Mouse (Mus musculus) limb, embryonic 11.5 days (tissue): ENCODE measurements around the gene Abhd11. TPM values are rescaled to one million over a fixed set of nuclear protein-coding genes. Genes with fewer than 3 reads are reported as not detected.
"Not testable (repeated sequence)": the region's sequence is repeated elsewhere in the genome, so short reads cannot be mapped to it uniquely, and the experiment has no call there.

ENCODE experiments used
- ATAC-seq: fragments of 200-750 bp; cut with Nextera tagmentation; 2 replicates; pipeline ENCODE4 v1.8.0; 2017; ENCODE audit warnings: low read depth; ENCODE audit not compliant: insufficient number of reproducible peaks, low FRiP score, low TSS enrichment
- DNase-seq: peaks from one replicate; pipeline ENCODE4 v3.0.0-alpha.2; 2015; ENCODE audit warnings: low spot score
- H3K27ac ChIP-seq: fragments of 300-500 bp; sonication (generic); replicated peaks from 2 replicates; pipeline ENCODE4 v1.5.1; 2014; ENCODE audit warnings: low read depth, mild to moderate bottlenecking, low read length
- H3K27me3 ChIP-seq: fragments of 300-500 bp; sonication (generic); 2 replicates; pipeline ENCODE4 v1.6.1; 2014; ENCODE audit warnings: mild to moderate bottlenecking, low read length, mixed read lengths; ENCODE audit not compliant: control insufficient read depth, insufficient read depth
- H3K36me3 ChIP-seq: fragments of 300-500 bp; sonication (generic); 2 replicates; pipeline ENCODE4 v1.6.1; 2014; ENCODE audit warnings: mild to moderate bottlenecking, low read length, moderate library complexity, mixed read lengths; ENCODE audit not compliant: control insufficient read depth, insufficient read depth
- H3K4me1 ChIP-seq: fragments of 300-500 bp; sonication (generic); 2 replicates; pipeline ENCODE4 v1.6.1; 2014; ENCODE audit warnings: low read length, mixed read lengths; ENCODE audit not compliant: control insufficient read depth, insufficient read depth
- H3K4me2 ChIP-seq: fragments of 300-500 bp; sonication (generic); 2 replicates; pipeline ENCODE4 v1.6.1; 2014; ENCODE audit warnings: low read depth, mild to moderate bottlenecking, moderate library complexity; ENCODE audit not compliant: severe bottlenecking
- H3K4me3 ChIP-seq: fragments of 300-500 bp; sonication (generic); 2 replicates; pipeline ENCODE4 v1.5.1; 2014; ENCODE audit warnings: low read depth, low read length
- H3K9ac ChIP-seq: fragments of 300-500 bp; sonication (generic); 2 replicates; pipeline ENCODE4 v1.6.1; 2014; ENCODE audit warnings: mild to moderate bottlenecking, low read length
- H3K9me3 ChIP-seq: fragments of 300-500 bp; sonication (generic); 2 replicates; pipeline ENCODE4 v1.6.1; 2016; ENCODE audit warnings: low read length; ENCODE audit not compliant: control insufficient read depth
- WGBS: fragments of 180-500 bp; shearing (Covaris S2); extraction: QIAGEN DNeasy Blood & Tissue Kit; methylation state at CpG from one replicate; pipeline ENCODE4 v1.1.7; 2014; 5-methylcytosine and 5-hydroxymethylcytosine counted together
- polyA plus RNA-seq: library from polyadenylated mRNA; unstranded; fragments of >200 nt; fragmentation: Nextera tagmentation; extraction: Ambion mirVana; gene quantifications from 2 replicates; pipeline ENCODE4 v1.2.1, GENCODE M21; 2014

Gene Abhd11
- polyA plus RNA-seq, 1 experiment from 2014 or later, result 27.8 TPM

DNA sequence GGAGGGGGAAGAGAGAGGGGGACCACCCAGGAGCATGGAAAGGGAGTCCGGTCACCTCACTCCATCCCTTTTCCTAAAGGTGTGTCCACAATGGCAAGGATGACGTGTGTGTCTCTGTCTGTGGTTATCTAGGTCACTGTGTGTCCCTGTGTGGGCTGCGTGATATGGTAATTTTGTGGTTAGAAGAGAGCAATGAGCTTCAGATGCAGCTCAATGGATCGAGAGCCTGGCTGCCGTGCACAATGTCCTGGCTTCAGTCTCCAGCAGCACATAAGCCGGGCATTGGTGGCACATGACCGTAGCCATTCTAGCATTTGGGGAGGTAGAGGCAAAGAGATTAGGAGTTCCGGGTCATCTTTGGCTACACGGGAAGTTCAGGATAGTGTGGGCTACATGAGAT is 30.6 kb downstream of the Abhd11 start:
- Histone ChIP-seq H3K27ac (no peak overlapping the region), H3K27me3 (no peaks in the 10 kb centered on the region), H3K9ac (no peak overlapping the region), H3K36me3 (no peaks in the 10 kb centered on the region), H3K9me3 (no peaks in the 10 kb centered on the region), H3K4me2 (no peak overlapping the region), H3K4me1 (no peaks in the 10 kb centered on the region), H3K4me3 (no peak overlapping the region)
- 89% methylated on average over 9 of the region's 9 CpGs for WGBS
- no peak for DNase-seq
- no peak for ATAC-seq

DNA sequence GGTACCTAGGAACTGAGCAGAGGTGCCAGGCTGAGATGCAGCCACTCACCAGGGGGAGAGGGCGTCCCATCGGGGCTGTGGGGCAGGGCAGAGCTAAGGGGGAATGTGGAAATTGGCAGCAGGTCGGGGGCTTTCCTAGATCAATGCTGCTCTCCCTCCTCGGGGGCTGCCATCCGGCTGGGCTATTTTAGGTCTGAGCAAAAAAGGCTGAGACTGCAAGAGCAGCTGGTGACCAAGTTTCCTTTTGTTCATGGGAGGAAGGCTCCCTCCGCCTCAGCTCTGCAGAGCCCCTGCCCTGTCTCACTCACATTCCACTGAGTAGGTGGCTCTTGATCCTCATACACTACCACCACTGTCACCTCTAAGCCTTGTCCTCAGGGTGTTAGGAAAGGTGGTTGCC is 31.1 kb downstream of the Abhd11 start:
- ATAC-seq, result no peak
- H3K27ac ChIP-seq, result no peak overlapping the region
- 65% methylated on average over 6 of the region's 6 CpGs for WGBS
- no peak overlapping the region for H3K9ac ChIP-seq
- H3K4me1 ChIP-seq, result no peaks in the 10 kb centered on the region
- no peaks in the 10 kb centered on the region for H3K36me3 ChIP-seq
- no peak overlapping the region for H3K4me2 ChIP-seq
- DNase-seq, result no peak
- H3K9me3 ChIP-seq, result no peaks in the 10 kb centered on the region
- H3K27me3 ChIP-seq, result no peaks in the 10 kb centered on the region
- no peak overlapping the region for H3K4me3 ChIP-seq

DNA sequence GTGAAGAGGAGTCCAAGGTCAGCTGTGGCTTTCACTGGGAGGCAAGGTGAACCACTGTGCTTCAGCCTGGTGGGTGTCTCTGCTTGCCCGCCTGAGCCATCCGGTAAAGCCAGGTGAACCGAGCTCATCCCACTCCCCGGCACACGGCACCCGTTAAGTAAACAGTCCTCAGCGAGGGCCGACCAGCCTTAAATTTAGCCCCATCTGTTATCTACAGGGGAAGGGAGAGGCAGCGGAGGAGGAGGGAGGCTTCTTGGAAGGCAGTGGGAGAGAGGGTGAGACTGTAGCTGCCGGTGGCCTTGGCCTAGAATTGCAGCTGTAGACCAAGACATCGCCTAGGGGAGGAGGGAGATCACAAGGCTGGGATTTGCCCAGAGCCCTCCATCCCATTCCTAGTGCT is 31.8 kb downstream of the Abhd11 start:
- no peaks in the 10 kb centered on the region for H3K4me1 ChIP-seq
- no peak overlapping the region for H3K27ac ChIP-seq
- H3K36me3 ChIP-seq, result no peaks in the 10 kb centered on the region
- no peak overlapping the region for H3K9ac ChIP-seq
- H3K4me3 ChIP-seq, result no peak overlapping the region
- ATAC-seq (no peak), DNase-seq (no peak)
- WGBS, result 68% methylated on average over 11 of the region's 11 CpGs
- H3K27me3 ChIP-seq, result no peaks in the 10 kb centered on the region
- H3K9me3 ChIP-seq, result no peaks in the 10 kb centered on the region
- H3K4me2 ChIP-seq, result no peak overlapping the region

DNA sequence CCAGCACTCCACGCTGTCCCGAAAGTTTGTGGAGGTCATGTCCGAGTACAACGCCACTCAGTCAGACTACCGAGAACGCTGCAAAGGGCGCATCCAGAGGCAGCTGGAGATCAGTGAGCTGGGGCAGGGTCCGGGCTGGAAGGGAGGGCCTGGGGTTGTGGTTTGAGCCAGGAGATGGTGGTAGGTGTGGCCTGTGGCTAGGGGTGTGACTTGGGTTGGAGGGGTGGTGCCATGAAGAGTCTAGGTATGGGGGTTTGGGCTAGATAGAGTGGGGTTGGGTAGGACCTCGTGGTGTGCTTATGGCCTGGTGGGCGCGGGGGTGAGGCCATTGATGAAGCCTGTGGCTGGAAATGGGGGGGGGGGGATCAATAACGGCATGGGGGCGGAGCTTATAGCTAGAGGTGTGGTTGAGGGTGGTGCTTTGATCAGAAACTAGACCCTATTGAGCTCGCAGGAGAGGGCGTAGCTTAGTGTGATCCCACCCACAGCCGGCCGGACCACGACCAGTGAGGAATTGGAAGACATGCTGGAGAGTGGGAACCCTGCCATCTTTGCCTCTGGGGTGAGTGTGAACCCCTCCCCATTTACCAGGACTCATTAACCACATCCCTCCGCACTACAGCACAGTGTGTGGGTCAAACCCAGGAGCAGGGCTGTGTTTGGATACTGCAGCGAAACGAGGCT is 33.3 kb downstream of the Abhd11 start:
- H3K9ac ChIP-seq, result no peak overlapping the region
- ATAC-seq, result peak; percentile 29; the same call in 1 of the 2 replicates
- no peak overlapping the region for H3K4me2 ChIP-seq
- 24% methylated on average over 21 of the region's 21 CpGs for WGBS
- H3K27me3 ChIP-seq, result no peaks in the 10 kb centered on the region
- no peaks in the 10 kb centered on the region for H3K4me1 ChIP-seq
- H3K27ac ChIP-seq, result no peak overlapping the region
- H3K4me3 ChIP-seq, result no peak overlapping the region
- no peak for DNase-seq
- H3K9me3 ChIP-seq, result no peaks in the 10 kb centered on the region
- H3K36me3 ChIP-seq, result no peaks in the 10 kb centered on the region

DNA sequence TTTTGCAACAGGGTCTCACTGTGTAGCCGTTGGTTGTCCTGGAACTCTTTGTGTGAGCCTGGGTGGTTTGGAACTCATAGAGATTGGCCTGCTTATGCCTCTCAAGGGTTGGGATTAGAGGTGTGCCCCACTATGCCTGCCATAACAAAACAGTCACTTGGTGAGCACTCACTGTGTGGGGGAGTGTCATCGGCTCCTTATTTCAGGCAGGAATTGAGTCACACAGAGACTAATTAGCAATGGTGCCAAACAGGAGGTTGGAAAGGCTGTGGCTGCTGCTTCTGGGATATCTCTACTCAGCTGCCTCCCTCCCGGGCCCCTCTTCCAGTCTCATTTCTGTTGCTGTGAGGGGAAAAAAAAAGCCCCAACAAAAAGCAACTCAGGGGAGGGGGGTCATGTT is 35.6 kb downstream of the Abhd11 start:
- WGBS, result 91% methylated on average over 3 of the region's 3 CpGs
- Histone ChIP-seq H3K27ac (no peak overlapping the region), H3K36me3 (peaks cover 4% of the 10 kb centered on the region; the same call in 1 of the 2 replicates), H3K27me3 (no peaks in the 10 kb centered on the region), H3K9ac (no peak overlapping the region), H3K4me3 (no peak overlapping the region), H3K4me2 (no peak overlapping the region), H3K9me3 (no peaks in the 10 kb centered on the region), H3K4me1 (no peaks in the 10 kb centered on the region)
- DNase-seq (no peak), ATAC-seq (no peak)

DNA sequence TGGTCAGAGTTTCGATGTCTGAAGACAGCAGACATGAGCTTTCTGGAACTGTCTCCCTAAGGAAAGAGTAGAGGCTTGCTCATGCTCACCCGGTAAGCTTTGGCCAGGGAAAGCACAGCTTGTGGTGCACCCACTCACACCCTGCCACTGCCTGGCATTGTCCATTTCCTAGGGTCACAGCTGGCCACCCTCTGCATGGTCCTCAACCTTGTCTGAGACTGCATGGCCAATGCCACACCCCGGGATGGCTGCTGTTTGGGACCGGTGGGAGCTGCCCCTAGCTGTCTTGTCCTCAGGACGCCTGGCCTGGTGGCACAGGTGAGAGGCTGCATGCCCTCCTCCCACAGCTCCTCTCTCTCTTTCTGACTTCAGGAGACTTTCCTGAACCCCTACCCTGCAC is 39.6 kb downstream of the Abhd11 start:
- DNase-seq (no peak), ATAC-seq (no peak)
- H3K4me3 ChIP-seq, result no peak overlapping the region
- H3K4me2 ChIP-seq, result no peak overlapping the region
- H3K9ac ChIP-seq, result no peak overlapping the region
- H3K27me3 ChIP-seq, result no peaks in the 10 kb centered on the region
- H3K9me3 ChIP-seq, result no peaks in the 10 kb centered on the region
- H3K4me1 ChIP-seq, result no peaks in the 10 kb centered on the region
- WGBS, result 90% methylated on average over 5 of the region's 5 CpGs
- no peak overlapping the region for H3K27ac ChIP-seq
- H3K36me3 ChIP-seq, result peaks cover 4% of the 10 kb centered on the region; the same call in 1 of the 2 replicates

DNA sequence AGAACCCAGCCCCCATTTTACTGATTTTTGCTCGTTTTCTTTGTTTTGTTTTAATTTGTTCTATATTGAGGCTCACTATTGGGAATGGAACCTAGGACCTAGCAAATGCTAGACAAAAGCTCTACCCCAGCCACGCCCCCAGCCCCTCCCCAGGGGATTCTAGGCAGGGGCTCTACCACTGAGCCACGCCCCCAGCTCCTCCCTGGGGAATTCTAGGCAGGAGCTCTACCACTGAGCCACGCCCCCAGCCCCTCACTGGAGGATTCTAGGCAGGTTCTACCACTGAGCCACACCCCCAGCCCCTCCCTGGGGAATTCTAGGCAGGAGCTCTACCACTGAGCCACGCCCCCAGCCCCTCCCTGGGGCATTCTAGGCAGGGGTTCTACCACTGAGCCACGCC is 40.3 kb downstream of the Abhd11 start:
- not testable (repeated sequence) for H3K4me1 ChIP-seq, H3K9ac ChIP-seq, ATAC-seq, DNase-seq, H3K27me3 ChIP-seq, H3K27ac ChIP-seq, H3K36me3 ChIP-seq, H3K4me3 ChIP-seq, H3K9me3 ChIP-seq, H3K4me2 ChIP-seq
- WGBS, result 91% methylated on average over 6 of the region's 6 CpGs

DNA sequence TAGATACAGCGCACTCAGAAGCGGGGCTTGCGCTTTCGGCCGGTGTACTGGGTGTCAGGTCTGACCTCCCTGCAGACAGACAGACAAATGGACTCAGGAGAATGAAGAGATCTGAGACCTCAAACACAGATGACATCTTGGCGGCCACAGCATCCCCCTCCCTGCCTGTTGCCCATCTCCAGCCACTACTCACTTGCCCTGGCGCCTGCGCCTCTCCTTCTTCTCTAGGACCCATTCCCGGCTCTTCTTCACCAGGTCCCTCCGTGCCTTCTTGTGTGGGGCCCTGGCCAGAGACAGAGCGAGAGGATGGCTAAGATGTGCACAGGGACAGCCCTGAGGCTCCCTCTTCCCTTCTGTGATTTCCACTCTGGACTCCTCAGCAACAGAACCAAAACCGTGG is 44.4 kb downstream of the Abhd11 start:
- Histone ChIP-seq H3K9ac (no peak overlapping the region), H3K27ac (no peak overlapping the region), H3K4me1 (no peaks in the 10 kb centered on the region), H3K36me3 (peaks cover 6% of the 10 kb centered on the region; the same call in 1 of the 2 replicates), H3K4me2 (no peak overlapping the region), H3K27me3 (no peaks in the 10 kb centered on the region), H3K9me3 (no peaks in the 10 kb centered on the region), H3K4me3 (no peak overlapping the region)
- WGBS, result 92% methylated on average over 12 of the region's 12 CpGs
- no peak for DNase-seq
- no peak for ATAC-seq
